ENCODE assay signal across 8 mouse cellular contexts in genomic region chr9:41044626-41045025, GRCm38 (mm10). TPM values are rescaled to one million over a fixed set of nuclear protein-coding genes. Genes with fewer than 3 reads are reported as not detected.
DNase-seq lines count a peak whose midpoint lies in the region; ATAC-seq lines count a peak whose summit lies in the region.

No protein-coding gene starts in this region.

- no peak overlapping the region for H3K27ac ChIP-seq in forebrain, embryonic 11.5 days (ENCODE audit: low read depth, low read length)
- no peak overlapping the region for H3K27ac ChIP-seq in forebrain, embryonic 16.5 days (ENCODE audit: low read length)
- H3K27ac ChIP-seq in embryonic facial prominence, embryonic 14.5 days (replicated peaks; ENCODE audit: low read depth, low read length) = no peak overlapping the region

- WGBS in forebrain, embryonic 11.5 days = 15% methylated on average over 3 of the region's 3 CpGs
- 15% methylated on average over 3 of the region's 3 CpGs for WGBS in forebrain, embryonic 16.5 days
- WGBS in embryonic facial prominence, embryonic 14.5 days = 7% methylated on average over 3 of the region's 3 CpGs

- DNase-seq in forebrain, embryonic 11.5 days (ENCODE audit: low spot score) = peak; percentile 86
- DNase-seq in adrenal gland, postnatal 4 days (ENCODE audit: low spot score in 2 of 2) = peak; percentile 56 to 72
- DNase-seq in embryonic facial prominence, embryonic 14.5 days (ENCODE audit: low spot score) = peak; percentile 72
- DNase-seq in heart, postnatal 14 days = peak; percentile 85 to 91
- peak; percentile 83 to 93 for DNase-seq in layer of hippocampus, postnatal 25 days (ENCODE audit: extremely low spot score in 1 of 2, low spot score in 1 of 2)
- DNase-seq in spleen, postnatal 10 days (ENCODE audit: low spot score in 2 of 2) = peak; percentile 75 to 86

- no peak overlapping the region for H3K4me2 ChIP-seq in forebrain, embryonic 11.5 days (ENCODE audit: low read depth, low read length, severe bottlenecking)
- no peak overlapping the region for H3K4me2 ChIP-seq in forebrain, embryonic 16.5 days (ENCODE audit: low read length)
- no peak overlapping the region for H3K4me2 ChIP-seq in embryonic facial prominence, embryonic 14.5 days (ENCODE audit: low read depth, low read length)

- no peak overlapping the region for H3K4me3 ChIP-seq in forebrain, embryonic 11.5 days (ENCODE audit: low read depth, low read length)
- H3K4me3 ChIP-seq in forebrain, embryonic 16.5 days (replicated peaks; ENCODE audit: low read length) = no peak overlapping the region
- no peak overlapping the region for H3K4me3 ChIP-seq in embryonic facial prominence, embryonic 14.5 days (ENCODE audit: low read depth, low read length)

- H3K9me3 ChIP-seq in forebrain, embryonic 11.5 days (ENCODE audit: control insufficient read depth, low read length) = no peaks in the 10 kb centered on the region
- H3K9me3 ChIP-seq in forebrain, embryonic 16.5 days (ENCODE audit: control insufficient read depth, low read length) = no peaks in the 10 kb centered on the region
- H3K9me3 ChIP-seq in embryonic facial prominence, embryonic 14.5 days (ENCODE audit: control insufficient read depth, low read length) = no peaks in the 10 kb centered on the region

- H3K27me3 ChIP-seq in forebrain, embryonic 11.5 days (ENCODE audit: control insufficient read depth, insufficient read depth, low read length) = no peaks in the 10 kb centered on the region
- H3K27me3 ChIP-seq in forebrain, embryonic 16.5 days (replicated peaks; ENCODE audit: control insufficient read depth, insufficient read depth, low read length) = no peaks in the 10 kb centered on the region
- no peaks in the 10 kb centered on the region for H3K27me3 ChIP-seq in embryonic facial prominence, embryonic 14.5 days (replicated peaks; ENCODE audit: control insufficient read depth, insufficient read depth, low read length)

- intact Hi-C loops in heart, postnatal 14 days (cut with DNase I) = loop anchor here (1.0 to 2.0 kb wide), 2 partner anchors 138 to 146 kb away; no protein-coding TSS in a partner anchor

- no peaks in the 10 kb centered on the region for H3K36me3 ChIP-seq in forebrain, embryonic 11.5 days (ENCODE audit: control insufficient read depth, insufficient read depth, low read length)
- H3K36me3 ChIP-seq in forebrain, embryonic 16.5 days (ENCODE audit: control insufficient read depth, insufficient read depth) = no peaks in the 10 kb centered on the region
- no peaks in the 10 kb centered on the region for H3K36me3 ChIP-seq in embryonic facial prominence, embryonic 14.5 days (ENCODE audit: control insufficient read depth, insufficient read depth, low read length)

- H3K9ac ChIP-seq in forebrain, embryonic 11.5 days (ENCODE audit: low read length) = no peak overlapping the region
- no peak overlapping the region for H3K9ac ChIP-seq in forebrain, embryonic 16.5 days (replicated peaks; ENCODE audit: low read depth, low read length)
- H3K9ac ChIP-seq in embryonic facial prominence, embryonic 14.5 days (ENCODE audit: low read depth, low read length) = no peak overlapping the region

- 0 out of 2 replicates have a peak, but pooled peaks have one; percentile 44 for ATAC-seq in forebrain, embryonic 11.5 days (replicated peaks; ENCODE audit: low FRiP score)
- ATAC-seq in forebrain, embryonic 16.5 days = no peak
- no peak for ATAC-seq in embryonic facial prominence, embryonic 14.5 days (ENCODE audit: low read depth)
- peak; percentile 53 for ATAC-seq in megakaryocyte-erythroid progenitor cell, adult 5-6 weeks (replicated peaks; ENCODE audit: low FRiP score, low TSS enrichment, poor library complexity, severe bottlenecking)

- no peaks in the 10 kb centered on the region for H3K4me1 ChIP-seq in forebrain, embryonic 11.5 days (replicated peaks; ENCODE audit: control insufficient read depth, insufficient read depth, low read length)
- H3K4me1 ChIP-seq in forebrain, embryonic 16.5 days (replicated peaks; ENCODE audit: control insufficient read depth, insufficient read depth, low read length) = no peaks in the 10 kb centered on the region
- H3K4me1 ChIP-seq in embryonic facial prominence, embryonic 14.5 days (ENCODE audit: control insufficient read depth, insufficient read depth, low read length) = no peaks in the 10 kb centered on the region

RNA-seq across cellular contexts. Expression of gene Crtam, which starts 40.2 kb away (rescaled TPM):
- not detected in 2 replicates for polyA plus RNA-seq in forebrain, embryonic 11.5 days (2014; fragmentation: Nextera tagmentation; extraction: Ambion mirVana)
- polyA plus RNA-seq in forebrain, embryonic 16.5 days (2015; fragmentation: Nextera tagmentation; extraction: Ambion mirVana) = 0.17 TPM in 1 of 2 replicates, not detected in the other
- under 1 TPM; 0.53 to 0.54 TPM for total RNA-seq in adrenal gland, postnatal 4 days (2021)
- 0.39 TPM in 1 of 2 replicates, not detected in the other for polyA plus RNA-seq in embryonic facial prominence, embryonic 14.5 days (2014; fragmentation: Nextera tagmentation; extraction: Ambion mirVana)
- under 1 TPM; 0.12 to 0.14 TPM for total RNA-seq in heart, postnatal 14 days (2021)
- under 1 TPM in 1 of 2 experiments, not detected in 1; 0.19 TPM for total RNA-seq in layer of hippocampus, postnatal 25 days (2021)
- total RNA-seq in megakaryocyte-erythroid progenitor cell, adult 5-6 weeks (2014; fragmentation: Nextera tagmentation) = not detected in 2 replicates
- 3.1 TPM in 1 of 2 replicates, not detected in the other for total RNA-seq in megakaryocyte-erythroid progenitor cell, adult 5-6 weeks (2017)

Comparison
In these comparisons a context has a peak if more than half of its experiments do, and no peak if none do; other contexts are left out.
1. ATAC-seq: peak in forebrain, embryonic 11.5 days (single experiment) and megakaryocyte-erythroid progenitor cell, adult 5-6 weeks (single experiment); none in forebrain, embryonic 16.5 days (single experiment) and embryonic facial prominence, embryonic 14.5 days (single experiment).
2. Peak in every context shown above with its lines, with median percentiles within 50 percentile points of each other: DNase-seq.